Mouse (Mus musculus) intestine, embryonic 14.5 days (tissue): Measurements from ENCODE around the gene Pirb. TPM values are rescaled to one million over a fixed set of nuclear protein-coding genes. Genes with fewer than 3 reads are reported as not detected.
"Not testable (repeated sequence)": the region's sequence is repeated elsewhere in the genome, so short reads cannot be mapped to it uniquely, and the experiment has no call there.

Experiments
- ATAC-seq: fragments of 200-750 bp; cut with Nextera tagmentation; replicated peaks from 2 replicates; pipeline ENCODE4 v1.8.0; 2017; ENCODE audit warnings: low read depth, moderate number of reproducible peaks, moderate TSS enrichment, moderate library complexity; ENCODE audit not compliant: low FRiP score, low TSS enrichment
- DNase-seq: peaks from one replicate; pipeline ENCODE4 v3.0.0-alpha.2; 2018; ENCODE audit warnings: low spot score
- H3K27ac ChIP-seq: fragments of 300-500 bp; sonication (generic); 2 replicates; pipeline ENCODE4 v1.5.1; 2014; ENCODE audit warnings: low read depth, mild to moderate bottlenecking, control low read depth
- H3K27me3 ChIP-seq: fragments of 300-500 bp; sonication (generic); replicated peaks from 2 replicates; pipeline ENCODE4 v1.6.1; 2014; ENCODE audit warnings: low read length, control low read depth; ENCODE audit not compliant: control insufficient read depth, insufficient read depth
- H3K36me3 ChIP-seq: fragments of 300-500 bp; sonication (generic); 2 replicates; pipeline ENCODE4 v1.6.1; 2014; ENCODE audit warnings: low read length, control low read depth; ENCODE audit not compliant: control insufficient read depth, insufficient read depth
- H3K4me1 ChIP-seq: fragments of 300-500 bp; sonication (generic); replicated peaks from 2 replicates; pipeline ENCODE4 v1.6.1; 2014; ENCODE audit warnings: low read length, control low read depth, mixed read lengths; ENCODE audit not compliant: control insufficient read depth, insufficient read depth
- H3K4me2 ChIP-seq: fragments of 300-500 bp; sonication (generic); 2 replicates; pipeline ENCODE4 v1.6.1; 2014; ENCODE audit warnings: low read length
- H3K4me3 ChIP-seq: fragments of 300-500 bp; sonication (generic); 2 replicates; pipeline ENCODE4 v1.5.1; 2014; ENCODE audit warnings: low read depth, low read length, control low read depth, mixed read lengths
- H3K9ac ChIP-seq: fragments of 300-500 bp; sonication (generic); 2 replicates; pipeline ENCODE4 v1.6.1; 2014; ENCODE audit warnings: mild to moderate bottlenecking, low read length
- H3K9me3 ChIP-seq: fragments of 300-500 bp; sonication (generic); 2 replicates; pipeline ENCODE4 v1.6.1; 2016; ENCODE audit warnings: low read length, control low read depth; ENCODE audit not compliant: control insufficient read depth
- WGBS: fragments of 180-500 bp; shearing (Covaris S2); extraction: QIAGEN DNeasy Blood & Tissue Kit; methylation state at CpG from one replicate; pipeline ENCODE4 v1.1.7; 2014; 5-methylcytosine and 5-hydroxymethylcytosine counted together
- polyA plus RNA-seq: library from polyadenylated mRNA; unstranded; fragments of >200 nt; fragmentation: Nextera tagmentation; extraction: Ambion mirVana; gene quantifications from 2 replicates; pipeline ENCODE4 v1.2.1, GENCODE M21; 2014

Gene Pirb
- polyA plus RNA-seq: 0.77 and 0.81 TPM in 2 replicates

GRCm38 (mm10) chr7:3720268-3720667, at the start of gene Pirb:
Gene Pirb, minus strand, starts transcription at chr7:3720391.
- H3K4me2 ChIP-seq, H3K4me1 ChIP-seq, H3K27ac ChIP-seq, H3K9me3 ChIP-seq, H3K4me3 ChIP-seq, H3K27me3 ChIP-seq, DNase-seq, H3K36me3 ChIP-seq, ATAC-seq, H3K9ac ChIP-seq: not testable (repeated sequence)
- WGBS: 100% methylated on average over 1 of the region's 3 CpGs

- H3K27me3 ChIP-seq, H3K4me2 ChIP-seq, H3K4me3 ChIP-seq, H3K9ac ChIP-seq, H3K9me3 ChIP-seq, H3K27ac ChIP-seq, DNase-seq, H3K4me1 ChIP-seq, ATAC-seq, H3K36me3 ChIP-seq: not testable (repeated sequence)
- WGBS: no CpG with 5 or more reads among the region's 1 CpGs
Measured at GRCm38 (mm10) chr7:3732675-3733074, 12.5 kb upstream of the Pirb start.

DNA sequence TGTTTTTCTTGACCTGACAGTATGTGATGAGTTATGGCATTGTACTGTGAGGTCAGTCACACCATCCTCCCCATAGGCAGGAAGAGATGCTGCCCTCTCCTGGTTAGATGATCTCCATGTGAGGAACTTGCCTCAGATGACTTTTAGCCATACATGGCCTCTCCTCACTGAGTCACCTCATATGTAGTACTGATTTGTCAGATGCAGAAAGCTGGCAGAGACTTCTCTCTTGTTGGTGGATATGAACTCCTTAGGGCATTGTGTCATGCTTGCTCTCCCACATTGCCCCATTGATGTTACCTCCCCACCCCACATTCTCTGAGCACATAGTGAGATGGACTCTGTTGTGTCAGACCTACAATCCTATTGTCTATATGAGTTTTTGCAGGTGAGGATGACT, 5.3 kb upstream of the Pirb start:
- H3K4me3 ChIP-seq, ATAC-seq, H3K27me3 ChIP-seq, H3K36me3 ChIP-seq, H3K9ac ChIP-seq, H3K27ac ChIP-seq, H3K4me1 ChIP-seq, H3K4me2 ChIP-seq, H3K9me3 ChIP-seq, DNase-seq: not testable (repeated sequence)

GRCm38 (mm10) chr7:3715249-3715648, 4.9 kb downstream of the Pirb start:
- ATAC-seq: no peak
- no peak for DNase-seq
- Histone ChIP-seq H3K4me3 (no peak overlapping the region), H3K9ac (no peak overlapping the region), H3K27ac (no peak overlapping the region), H3K4me2 (no peak overlapping the region), H3K27me3 (no peaks in the 10 kb centered on the region), H3K4me1 (no peaks in the 10 kb centered on the region), H3K9me3 (no peaks in the 10 kb centered on the region), H3K36me3 (no peaks in the 10 kb centered on the region)
- WGBS: 48% methylated on average over 1 of the region's 1 CpGs

GRCm38 (mm10) chr7:3712264-3712942, 7.8 kb downstream of the Pirb start:
- DNase-seq (no peak), ATAC-seq (no peak)
- WGBS: 35% methylated on average over 5 of the region's 5 CpGs
- Histone ChIP-seq H3K9ac (no peak overlapping the region), H3K4me3 (no peak overlapping the region), H3K36me3 (peaks cover 11% of the 10 kb centered on the region), H3K27ac (no peak overlapping the region), H3K9me3 (no peaks in the 10 kb centered on the region), H3K27me3 (no peaks in the 10 kb centered on the region), H3K4me2 (no peak overlapping the region), H3K4me1 (no peaks in the 10 kb centered on the region)

DNA sequence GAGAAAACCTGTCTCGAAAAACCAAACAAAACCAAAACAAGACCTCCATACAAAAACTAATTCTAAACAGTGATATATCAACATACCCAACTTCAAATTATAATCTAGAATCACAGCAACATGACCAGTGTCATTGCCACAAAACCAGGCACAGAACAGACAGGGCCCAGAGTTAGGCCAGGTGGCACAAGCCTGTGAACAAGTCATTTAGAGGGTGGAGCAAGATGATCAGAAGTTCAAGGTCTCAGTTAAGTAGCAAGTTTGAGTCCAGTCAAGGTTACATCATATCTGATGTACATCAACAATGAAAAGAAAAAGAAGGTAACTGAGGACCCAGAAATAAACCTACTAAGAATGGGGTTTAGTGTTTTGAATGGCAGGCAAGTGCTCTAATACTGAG, 11.2 kb downstream of the Pirb start:
- no peaks in the 10 kb centered on the region for H3K27me3 ChIP-seq
- no peaks in the 10 kb centered on the region for H3K9me3 ChIP-seq
- ATAC-seq (no peak), DNase-seq (no peak)
- no peak overlapping the region for H3K4me3 ChIP-seq
- no peak overlapping the region for H3K27ac ChIP-seq
- H3K36me3 ChIP-seq: peaks cover 33% of the 10 kb centered on the region
- WGBS: 77% methylated on average over 1 of the region's 1 CpGs
- peaks cover 8% of the 10 kb centered on the region; the same call in 1 of the 2 replicates for H3K4me1 ChIP-seq
- no peak overlapping the region for H3K4me2 ChIP-seq
- H3K9ac ChIP-seq: no peak overlapping the region

GRCm38 (mm10) chr7:3708447-3708980, 11.7 kb downstream of the Pirb start:
- ATAC-seq: 0 out of 2 replicates have a peak, but pooled peaks have one; percentile 2
- DNase-seq: not testable (repeated sequence)

DNA sequence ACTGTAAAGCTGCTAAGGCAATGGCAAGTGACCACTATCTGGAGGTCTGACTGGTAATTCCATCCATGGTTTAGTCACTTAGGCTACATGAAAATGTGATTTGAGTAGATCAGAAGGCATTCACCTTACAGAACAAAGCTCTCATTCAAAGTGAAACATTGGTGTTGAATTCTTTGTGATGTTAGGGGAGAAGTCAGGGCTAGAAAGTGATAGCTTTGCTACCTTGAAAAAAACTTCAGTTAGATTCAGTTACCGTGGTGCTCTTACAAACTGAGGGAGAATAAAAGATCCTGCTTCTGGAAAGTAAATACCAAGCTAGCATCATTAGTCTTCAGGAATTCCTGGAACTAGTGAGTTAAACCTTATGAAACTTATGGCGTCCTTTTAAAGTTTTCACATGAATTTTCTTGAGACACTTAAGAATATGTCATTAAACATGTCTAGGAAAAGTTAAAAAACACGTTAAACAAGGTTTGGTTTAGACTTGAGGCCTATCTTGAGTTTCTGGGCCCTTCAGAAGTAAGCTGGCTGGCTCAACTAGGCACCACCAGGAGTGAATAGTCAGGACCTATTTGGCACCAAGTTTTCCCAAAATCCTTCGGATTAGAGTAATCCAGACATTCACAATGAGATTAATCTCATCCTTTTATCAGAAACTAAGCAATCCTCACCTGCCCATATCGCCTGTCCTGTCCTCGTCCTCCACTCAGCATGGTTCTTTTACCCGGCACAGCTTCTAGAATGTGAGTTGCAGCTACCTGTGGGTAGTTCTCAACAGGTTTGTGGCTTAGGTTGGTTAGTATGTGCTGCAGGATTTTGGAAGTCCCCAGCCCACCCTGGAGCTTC, 12.4 kb downstream of the Pirb start:
- peak; percentile 53 for DNase-seq
- H3K4me2 ChIP-seq: no peak overlapping the region
- no peak overlapping the region for H3K4me3 ChIP-seq
- H3K27me3 ChIP-seq: no peaks in the 10 kb centered on the region
- H3K4me1 ChIP-seq: peaks cover 12% of the 10 kb centered on the region; the same call in 1 of the 2 replicates
- H3K27ac ChIP-seq: no peak overlapping the region
- ATAC-seq: 0 out of 2 replicates have a peak, but pooled peaks have one; percentile 1
- H3K9ac ChIP-seq: no peak overlapping the region
- H3K36me3 ChIP-seq: peaks cover 33% of the 10 kb centered on the region
- WGBS: 33% methylated on average over 7 of the region's 7 CpGs
- H3K9me3 ChIP-seq: no peaks in the 10 kb centered on the region

More at GRCm38 (mm10) chr7:3708447-3708980, 11.7 kb downstream of the Pirb start:
- not testable (repeated sequence) for H3K4me3 ChIP-seq, H3K27me3 ChIP-seq, H3K9ac ChIP-seq, H3K27ac ChIP-seq, H3K4me1 ChIP-seq, H3K4me2 ChIP-seq, H3K9me3 ChIP-seq
- 38% methylated on average over 5 of the region's 5 CpGs for WGBS
- H3K36me3 ChIP-seq: peaks cover 33% of the 10 kb centered on the region
